Mouse (Mus musculus): ENCODE data around the gene Irf5.

GRCm38 (mm10) chr6:29506834-29507233 lies 19.6 kb upstream of the Irf5 start:
- TF ChIP-seq CTCF (IDR thresholded peaks at IDR 0.05; ENCODE audit: insufficient read depth, low read depth, low read length) (no peak), POLR2A (IDR thresholded peaks at IDR 0.05; ENCODE audit: insufficient read depth, low read depth, low read length) (no peak)

Data from olfactory bulb, adult 2 months (tissue).